Mouse (Mus musculus) mouse trophoblast stem cell (cell line): ENCODE measurements around the gene Ensa.
"Not testable (repeated sequence)": the region's sequence is repeated elsewhere in the genome, so short reads cannot be mapped to it uniquely, and the experiment has no call there.

ENCODE experiments used
- in situ Hi-C, 2 experiments: fragments of 300-500 bp; cut with MseI, MboI; formaldehyde crosslinking; loops; 2 replicates in 1 of 2; 3 replicates in 1 of 2; pipeline ENCODE4 v1.15.1; 2025

Ensa gene

DNA sequence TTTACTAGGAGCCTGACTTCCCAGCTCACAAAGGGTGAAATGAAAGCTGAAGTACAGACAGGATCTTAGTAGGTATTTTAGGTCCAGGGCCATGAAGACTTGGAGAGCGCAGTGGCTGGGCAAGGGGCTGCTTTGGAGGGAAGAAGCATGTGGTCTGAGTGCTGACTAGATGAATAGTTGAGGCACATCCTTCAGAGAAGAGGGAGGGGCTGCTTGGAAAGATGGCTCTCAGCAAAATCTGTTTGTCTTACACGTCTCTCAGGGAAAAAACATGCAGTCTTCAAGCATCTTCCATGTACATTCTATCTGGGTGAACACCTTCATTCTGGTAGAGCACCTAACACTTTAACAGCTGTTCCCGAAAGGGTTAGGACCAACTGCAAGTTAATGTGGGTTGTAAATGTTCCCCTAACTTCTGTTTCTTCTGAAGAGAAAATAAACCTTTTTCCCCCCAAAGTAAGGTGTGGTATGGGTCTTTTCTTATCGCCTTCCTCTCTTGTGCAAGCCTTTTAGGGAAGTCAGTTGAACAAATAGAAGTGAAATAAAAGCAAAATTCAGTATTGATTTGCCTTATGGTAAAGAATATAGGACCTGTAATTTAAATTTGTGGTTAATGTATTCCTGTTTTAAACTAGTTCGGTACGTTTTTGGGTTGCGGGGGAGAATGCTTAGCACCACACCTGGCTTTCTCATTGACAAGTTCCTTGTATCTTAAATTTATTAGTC lies 38.1 kb downstream of the Ensa start:
- in situ Hi-C loops: no loop called here

DNA sequence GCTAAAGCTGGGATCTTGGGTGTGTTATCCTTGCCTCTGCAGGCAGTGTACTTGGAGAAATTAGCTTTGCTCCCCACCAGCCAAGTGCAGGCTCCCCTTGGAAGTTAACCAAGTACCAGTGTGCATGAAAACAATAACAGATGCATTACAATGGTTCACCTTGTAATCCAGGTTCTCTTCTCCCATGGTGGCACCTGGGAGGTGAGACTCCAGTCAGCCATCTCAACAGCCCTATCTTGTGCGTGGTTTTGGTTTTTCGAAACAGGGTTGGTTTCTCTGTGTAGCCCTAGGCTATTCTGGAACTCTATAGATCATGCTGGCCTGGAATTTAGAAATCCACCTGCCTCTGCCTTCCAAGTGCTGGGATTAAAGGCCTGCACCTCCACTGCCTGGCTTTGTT lies 38.7 kb downstream of the Ensa start:
- in situ Hi-C loops: no loop called here

DNA sequence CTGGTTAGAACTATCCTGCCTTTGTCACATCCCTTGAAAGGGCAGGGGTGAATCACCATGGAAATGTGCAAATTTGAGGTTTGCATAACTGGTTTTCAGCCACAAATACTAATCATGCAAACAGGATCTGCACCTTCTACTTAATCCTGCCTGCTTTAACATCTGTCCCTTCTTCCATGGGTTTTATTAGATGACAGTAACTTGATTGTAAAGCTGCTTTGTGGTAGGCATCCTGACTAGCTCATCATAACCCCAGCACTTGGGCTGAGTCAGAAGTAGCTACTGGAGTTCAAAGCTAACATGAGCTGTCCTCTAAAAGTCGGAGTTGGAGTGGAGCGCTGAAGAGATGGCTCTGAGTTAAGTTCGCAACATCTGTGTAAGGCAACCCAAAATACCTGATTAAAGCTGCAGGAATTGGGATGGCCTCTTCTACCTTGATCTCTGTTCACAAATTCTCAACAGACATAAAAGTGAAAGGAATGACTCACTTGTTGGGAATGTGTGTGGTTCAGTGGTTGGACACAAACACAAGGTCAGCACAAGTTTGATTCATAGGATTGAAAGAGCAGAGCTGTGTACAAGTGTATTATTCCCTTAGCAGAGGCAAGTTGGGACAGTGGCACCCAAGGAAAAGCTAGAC lies 39.3 kb downstream of the Ensa start:
- in situ Hi-C loops: no loop called here

DNA sequence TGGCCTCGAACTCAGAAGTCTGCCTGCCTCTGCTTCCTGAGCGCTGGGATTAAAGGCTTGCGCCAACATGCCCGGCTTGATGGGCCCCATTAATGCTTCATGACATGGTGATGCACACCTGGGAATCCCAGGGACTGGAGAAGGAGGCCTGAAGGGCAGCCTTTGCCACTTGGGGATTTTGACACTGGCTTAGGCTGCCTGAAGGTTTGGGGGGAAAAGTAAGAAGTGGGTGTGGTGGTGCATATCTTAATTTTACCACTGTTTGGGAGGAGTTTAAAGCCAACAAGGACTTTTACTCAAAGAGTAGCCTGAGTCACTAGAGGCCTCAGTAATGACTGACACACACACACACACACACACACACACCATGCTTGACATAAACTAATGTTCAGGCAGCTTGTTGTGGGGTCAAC lies 40.2 kb downstream of the Ensa start:
- in situ Hi-C loops: no loop called here

DNA sequence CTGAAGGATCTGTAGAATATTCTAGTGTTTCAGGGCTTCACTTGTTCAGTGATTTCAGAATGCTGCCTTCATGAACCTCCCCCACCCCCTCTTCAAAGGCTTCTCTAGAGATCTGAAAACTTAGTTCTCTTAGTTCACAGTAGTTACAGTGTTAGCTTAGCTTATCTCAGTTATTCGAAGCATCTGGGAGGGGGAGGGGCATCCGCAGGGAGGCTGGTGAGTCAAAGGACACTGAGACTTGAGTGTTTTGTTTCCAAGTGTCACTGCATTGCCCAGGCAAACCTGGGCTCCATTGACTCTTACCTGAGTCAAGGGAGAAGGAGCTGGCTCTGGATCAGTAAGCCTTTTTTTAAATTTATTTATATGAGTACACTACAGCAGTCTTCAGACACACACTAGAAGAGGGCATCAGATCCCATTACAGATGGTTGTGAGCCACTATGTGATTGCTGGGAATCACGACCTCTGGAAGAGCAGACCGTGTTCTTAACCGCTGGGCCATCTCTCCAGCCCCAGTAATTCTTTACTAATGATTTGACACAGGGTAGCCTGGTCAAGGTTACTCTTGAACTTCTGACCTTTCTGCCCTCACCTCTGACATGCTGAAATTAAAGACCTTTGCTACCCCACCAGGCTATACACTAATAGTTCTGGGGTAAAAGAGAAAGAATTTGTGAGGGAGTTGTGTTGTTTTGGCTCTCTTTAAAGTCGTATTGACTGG lies 41.5 kb downstream of the Ensa start:
- in situ Hi-C loops: no loop called here

DNA sequence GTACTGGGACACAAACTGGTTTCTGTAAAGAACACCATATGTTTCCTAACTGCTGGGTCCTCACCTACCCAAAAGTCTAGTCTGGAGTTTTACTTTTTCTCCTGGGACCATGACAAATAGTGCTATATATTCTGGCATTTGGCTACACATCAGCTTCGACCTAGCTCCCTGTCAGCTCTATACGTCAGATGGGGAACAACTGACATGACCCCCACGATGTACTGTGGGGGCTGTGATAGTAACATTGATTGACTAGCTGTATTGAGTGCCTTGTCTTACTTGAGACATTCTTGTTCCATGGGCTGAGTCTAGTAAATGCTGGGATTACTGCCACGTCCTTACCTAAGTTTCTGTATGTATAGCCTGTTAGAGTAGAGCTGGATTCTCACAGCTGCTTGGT lies 42.7 kb downstream of the Ensa start:
- in situ Hi-C loops: no loop called here

DNA sequence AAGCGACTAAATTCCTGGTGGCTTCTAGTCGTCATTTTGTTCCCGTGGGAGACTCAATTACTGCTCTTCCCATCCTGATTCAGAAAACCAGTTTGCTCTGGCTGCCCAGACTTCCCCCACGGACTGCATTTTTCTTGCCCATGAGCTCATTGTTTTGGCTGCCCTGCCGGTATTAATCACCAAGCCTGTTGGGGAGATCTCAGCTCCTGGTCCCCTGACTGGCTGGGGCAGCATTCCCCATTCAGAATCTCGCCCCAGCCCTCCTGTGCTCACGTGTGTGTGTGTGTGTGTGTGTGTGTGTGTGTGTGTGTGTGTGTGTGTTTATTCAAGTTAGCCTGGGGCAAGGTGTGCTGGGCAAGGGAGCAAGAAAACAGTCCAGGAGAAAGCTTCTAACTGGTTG lies 43.2 kb downstream of the Ensa start:
- in situ Hi-C loops: no loop called here

DNA sequence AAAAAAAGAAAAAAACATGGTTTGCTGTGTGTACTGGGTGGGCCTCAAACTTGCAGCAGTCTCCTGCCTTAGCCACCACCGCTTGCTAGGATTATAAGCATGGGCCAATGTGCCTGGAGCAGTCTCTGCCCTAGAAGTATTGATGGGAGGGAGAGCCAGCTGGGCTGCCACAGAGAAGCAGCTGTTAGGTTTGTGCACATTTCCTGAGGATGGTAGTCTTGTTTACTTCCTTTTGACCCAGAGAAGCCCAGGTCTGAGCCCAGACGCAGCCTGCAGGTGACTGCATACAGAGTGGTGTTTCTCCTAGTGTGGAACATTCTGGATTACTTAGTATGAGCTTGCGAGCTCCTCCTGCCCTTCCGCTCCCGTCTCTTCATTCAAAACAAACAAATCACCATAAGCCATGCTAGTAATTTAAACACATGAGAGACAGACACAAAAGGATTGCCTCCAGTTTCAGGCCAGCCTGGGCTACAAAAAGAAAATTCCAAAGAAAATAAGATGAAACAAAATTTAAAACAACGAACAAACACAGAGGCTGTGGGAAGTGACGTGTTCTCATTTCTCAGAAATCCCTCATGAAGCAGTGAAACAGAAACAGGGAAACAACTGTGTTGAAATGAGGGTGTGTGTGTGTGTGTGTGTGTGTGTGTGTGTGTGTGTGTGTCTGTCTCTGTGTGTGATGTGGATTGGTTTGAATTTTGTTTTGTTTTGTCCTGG lies 44.0 kb downstream of the Ensa start:
- in situ Hi-C loops: no loop called here

DNA sequence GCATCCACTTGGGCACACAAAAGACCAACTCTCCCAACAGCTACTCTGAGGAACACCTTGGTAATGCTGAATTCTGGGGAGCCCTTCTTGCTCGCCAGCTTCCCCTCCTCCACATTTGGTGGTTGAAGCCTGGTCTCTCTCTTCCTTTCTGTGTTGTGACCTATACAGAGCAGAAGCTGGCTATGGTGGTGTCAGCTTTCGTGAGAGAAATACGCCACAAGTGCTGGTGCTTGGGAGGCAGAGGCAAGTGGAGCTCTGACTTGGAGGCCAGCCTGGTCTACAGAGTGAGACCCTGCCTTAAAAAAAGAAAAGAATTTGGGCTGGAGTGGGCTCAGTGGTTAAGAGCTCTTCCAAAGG lies 44.5 kb downstream of the Ensa start:
- in situ Hi-C loops: no loop called here

DNA sequence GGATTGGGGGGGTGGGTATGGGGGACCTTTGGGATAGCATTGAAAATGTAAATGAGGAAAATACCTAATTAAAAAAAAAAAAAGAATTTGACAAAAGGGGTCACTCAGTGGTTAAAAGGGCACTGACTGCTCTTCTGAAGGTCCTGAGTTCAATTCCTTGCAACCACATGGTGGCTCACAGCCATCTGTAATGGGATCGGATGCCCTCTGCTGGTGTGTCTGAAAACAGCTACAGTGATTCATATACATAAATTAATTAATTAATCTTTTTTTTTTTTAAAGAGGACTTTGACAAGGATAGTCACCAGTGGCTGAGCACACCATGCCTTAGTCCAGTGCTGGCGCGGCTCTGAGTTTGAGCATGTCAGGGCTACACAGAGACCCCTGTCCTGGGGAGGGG lies 45.6 kb downstream of the Ensa start:
- in situ Hi-C loops: not testable (repeated sequence)

DNA sequence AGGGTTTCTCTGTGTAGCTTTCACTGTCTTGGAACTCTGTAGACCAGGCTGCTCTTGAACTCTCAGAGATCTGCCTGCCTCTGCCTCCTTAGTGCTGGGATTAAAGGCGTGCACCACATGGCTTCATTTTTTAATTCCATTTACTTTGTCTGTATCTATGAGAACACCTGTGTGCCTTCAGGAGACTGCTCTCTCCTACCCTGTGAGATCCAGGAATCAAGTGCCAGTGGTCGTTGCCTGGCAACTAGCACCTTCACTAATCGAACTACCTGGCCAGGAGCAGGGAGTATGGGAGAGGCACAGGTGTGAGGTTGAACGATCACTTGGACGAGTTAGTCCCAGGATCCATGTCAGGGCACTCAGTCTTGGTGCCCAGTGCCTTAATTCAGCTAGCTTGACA lies 46.4 kb downstream of the Ensa start:
- in situ Hi-C loops: no loop called here

DNA sequence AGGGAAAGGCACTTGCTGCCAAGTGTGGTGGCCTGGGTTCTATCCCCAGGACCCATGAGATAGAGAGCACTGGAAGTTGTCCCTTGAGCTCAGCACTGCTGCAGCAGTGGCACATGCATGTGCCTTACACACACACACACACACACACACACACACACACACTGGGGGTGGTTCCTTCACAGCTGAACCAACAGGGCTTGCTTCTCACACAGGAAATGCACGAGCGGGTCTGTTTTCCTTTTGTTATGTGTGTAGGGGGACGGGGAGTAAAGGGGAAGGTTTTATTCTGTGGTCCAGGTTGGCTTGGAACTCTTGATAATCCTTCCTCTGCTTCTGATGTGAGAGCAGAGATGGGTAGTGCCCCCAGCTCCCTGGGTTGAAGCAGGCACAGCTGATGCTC lies 47.7 kb downstream of the Ensa start:
- in situ Hi-C loops: no loop called here

DNA sequence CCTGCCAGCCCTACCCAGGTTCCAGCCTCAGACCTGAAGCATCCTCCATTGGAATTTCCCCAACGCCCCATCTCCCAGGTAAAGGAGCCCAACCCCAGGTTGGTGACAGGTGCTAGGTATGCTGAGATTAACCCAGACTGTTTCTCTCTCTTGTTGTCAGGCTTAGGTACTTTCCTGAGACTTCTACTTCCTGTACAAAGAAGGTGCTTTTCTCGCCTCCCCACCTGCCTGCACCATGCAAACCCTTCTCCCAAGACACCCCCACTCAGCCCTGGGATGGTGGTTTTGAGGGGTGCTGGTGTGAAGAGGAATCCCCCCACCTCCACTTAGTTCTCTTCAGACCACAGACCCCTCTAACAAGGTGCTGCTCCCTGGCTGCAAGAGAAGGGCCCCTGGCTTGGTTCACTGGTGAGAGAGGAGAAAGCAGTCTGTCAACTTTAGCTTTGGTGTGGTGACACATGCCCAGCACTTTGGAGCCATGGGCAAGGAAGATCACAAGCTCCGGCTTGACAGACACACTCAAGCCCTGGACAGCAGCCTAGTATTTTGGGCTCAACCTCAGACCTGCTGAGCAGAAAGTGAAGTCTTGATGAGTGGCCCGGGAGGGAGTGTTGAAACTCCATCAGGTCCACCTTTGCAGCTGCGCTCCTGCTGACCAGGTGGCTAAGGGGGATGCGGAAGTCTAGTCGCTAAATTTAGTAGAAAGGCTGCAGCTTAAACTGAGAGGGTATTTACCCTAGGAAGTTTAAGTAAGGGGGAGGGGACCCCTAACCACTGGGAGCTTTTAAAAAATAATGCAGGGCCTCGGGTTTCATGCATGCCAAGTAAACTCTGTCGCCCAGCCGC lies 48.3 kb downstream of the Ensa start:
- in situ Hi-C loops: no loop called here

DNA sequence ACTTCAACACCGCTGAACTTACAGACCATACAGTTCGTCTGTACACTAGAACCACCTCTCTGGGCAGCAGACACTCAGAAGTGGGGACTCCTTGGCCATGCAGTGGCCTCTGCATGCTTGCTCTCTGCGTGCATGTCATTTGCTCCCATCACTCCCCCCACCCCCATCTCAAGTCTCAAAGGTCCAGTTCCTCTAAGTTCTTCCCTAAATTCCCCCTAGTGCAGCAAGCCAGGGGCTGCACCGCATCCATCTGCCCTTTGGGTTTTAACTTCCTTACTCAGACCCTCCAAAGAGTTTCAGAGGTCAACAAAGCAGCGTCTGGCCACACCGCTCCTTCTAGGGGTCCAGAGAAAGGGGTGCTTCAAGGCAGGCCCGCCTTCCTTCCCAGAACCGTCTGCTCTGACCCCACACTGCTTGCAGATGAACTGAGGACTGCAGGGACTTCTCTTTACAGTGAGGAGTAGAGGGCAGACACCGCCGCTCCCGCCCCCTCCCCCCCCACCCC lies 49.0 kb downstream of the Ensa start:
- in situ Hi-C loops: no loop called here

DNA sequence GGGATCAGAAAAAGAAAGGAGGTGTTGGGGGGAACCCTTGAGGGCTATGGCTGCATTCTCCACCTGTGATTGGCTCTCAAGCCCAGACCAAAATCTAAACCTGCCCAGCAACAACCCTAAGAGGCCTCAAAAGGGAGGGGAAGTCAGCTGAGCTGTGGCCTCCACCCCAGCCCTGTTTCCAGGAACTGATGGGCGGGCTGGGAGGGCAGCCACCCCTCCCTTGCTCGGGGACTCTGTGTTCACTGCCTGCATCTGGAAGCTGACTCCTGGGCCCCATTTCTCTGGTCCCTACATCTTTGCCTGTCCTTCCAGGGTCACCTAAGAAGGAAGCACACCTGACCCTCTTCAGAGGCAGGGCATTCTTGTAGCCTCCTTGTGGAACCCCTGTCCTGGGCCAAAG lies 49.4 kb downstream of the Ensa start:
- in situ Hi-C loops: no loop called here

DNA sequence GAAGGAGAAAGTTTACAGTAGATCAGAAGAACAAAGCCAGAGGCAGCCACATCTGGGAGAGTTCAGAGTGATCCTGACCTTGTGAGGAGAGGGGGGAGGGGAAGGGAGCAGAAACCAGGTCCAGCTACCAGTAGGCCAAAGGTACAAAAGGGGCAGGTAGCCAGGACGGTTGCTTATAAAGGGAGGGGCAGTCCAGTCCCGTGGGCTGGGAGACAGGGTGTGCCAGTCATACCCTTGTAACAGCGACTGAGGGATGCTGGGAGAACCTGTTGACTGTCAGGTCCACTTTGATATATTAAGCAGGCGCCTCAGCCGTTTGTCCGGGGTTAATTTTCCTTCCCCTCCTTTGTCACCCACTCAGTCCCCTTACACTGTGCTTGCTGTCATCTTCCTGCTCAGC lies 50.0 kb downstream of the Ensa start:
- in situ Hi-C loops: no loop called here

DNA sequence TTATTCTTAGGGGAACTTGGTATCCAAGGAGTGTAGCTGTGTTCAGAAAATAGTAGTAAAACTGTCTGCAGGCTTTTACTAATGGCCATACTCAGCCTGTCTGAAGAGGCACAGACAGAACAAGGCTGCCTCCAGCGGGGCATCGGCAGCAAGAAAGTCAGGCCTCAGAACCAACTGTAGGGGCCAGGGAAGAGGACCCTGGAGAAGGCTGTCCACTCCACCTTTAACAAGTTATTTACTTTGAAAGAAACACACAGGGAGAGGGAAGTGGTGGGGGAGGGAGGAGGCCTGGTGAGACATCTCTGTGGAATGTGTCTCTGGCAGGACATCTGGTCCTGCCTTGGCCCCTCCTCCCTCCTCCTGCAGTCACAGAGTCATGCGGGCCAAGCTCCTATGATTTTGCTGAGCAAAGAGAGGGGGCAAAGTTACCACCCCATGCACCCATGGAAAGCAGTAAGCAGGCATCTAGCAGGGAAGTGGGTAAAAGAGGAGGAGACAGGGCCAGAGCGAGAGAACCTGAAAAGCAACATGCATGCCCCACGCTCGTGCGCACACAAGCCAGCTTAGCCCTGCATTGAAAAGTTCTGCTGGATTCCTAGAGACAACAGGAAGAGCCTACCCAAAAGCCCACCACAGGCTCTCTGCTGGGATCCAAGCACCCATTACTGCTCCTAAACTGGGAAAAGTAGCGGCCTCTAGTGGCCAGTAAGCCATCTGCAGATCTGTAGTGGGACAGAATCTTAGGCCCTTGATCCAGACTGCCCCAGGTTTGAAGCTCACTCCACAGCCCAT lies 50.7 kb downstream of the Ensa start:
- in situ Hi-C loops: no loop called here

DNA sequence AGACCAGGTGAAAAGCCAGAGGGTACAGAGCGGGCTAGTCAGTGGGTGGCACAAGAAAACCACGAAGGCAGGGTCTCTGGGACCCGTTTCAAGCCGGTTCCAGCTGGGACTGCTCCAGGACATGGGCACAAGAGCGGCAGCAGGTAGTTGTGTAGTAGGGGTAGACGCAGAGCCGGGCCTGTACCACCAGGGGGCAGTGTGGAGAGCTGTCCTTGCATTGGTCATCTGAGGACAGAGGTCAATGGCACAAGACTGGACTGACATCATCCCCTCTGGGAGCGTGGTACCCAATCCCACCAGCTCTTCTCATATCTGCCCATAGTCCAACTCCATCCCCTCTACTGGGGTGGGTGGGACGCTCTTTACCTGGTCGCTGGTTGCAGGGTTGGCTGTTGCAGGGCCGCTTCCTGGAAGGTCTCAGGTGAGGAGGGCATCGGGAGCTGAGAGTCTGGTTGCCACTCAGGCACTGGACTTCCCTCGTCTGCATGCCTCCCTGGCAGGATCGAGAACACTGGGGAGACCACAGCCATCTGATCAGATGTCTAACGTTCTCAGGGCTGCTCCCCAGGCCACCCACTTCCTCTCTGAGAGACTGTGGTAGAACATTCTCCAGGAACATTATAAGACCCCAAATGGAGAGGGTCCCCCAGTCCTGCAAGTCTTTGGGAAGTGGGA lies 52.1 kb downstream of the Ensa start:
- in situ Hi-C loops: no loop called here

DNA sequence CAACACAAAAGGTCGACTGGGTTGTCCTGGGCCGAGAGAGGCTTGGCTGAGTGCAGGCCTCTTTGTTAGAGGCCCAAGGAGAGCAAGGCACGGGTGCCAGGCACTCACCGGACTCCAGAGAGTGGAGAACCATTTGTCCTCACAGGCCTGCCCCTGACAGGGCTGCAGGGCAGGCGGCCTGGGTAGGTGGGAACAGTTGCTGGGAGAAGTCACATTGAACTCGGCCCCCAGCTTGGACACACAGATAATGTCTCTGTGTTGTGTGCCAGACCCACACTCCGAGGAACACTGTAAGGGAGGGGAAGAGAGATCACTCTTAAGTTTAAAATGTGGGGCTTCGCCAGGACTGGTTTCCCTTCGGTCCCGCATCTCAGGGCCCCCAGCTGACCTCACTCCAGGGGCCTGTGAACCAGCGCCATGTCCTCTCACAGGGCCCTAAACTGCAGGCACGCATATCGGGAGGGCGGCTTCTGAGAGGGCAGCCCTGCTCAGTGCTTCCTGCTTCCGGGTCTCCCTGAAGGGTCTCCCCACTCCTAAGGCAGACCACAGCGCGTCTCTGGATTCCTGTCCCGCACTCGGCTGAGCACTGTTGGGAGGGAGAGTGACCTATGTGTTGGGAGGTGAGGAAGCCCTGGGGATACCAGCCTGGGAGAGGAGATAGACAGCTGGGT lies 52.8 kb downstream of the Ensa start:
- in situ Hi-C loops: no loop called here
